Mouse (Mus musculus) erythroblast, adult 5-6 weeks (primary cell): ENCODE results near the gene Tgm5. TPM values are rescaled to one million over a fixed set of nuclear protein-coding genes. Genes with fewer than 3 reads are reported as not detected.
"Not testable (repeated sequence)": the region's sequence is repeated elsewhere in the genome, so short reads cannot be mapped to it uniquely, and the experiment has no call there.

Experiments
- ATAC-seq: replicated peaks from 2 replicates; pipeline ENCODE4 v1.8.0; 2016; ENCODE audit warnings: moderate number of reproducible peaks, mild to moderate bottlenecking, moderate TSS enrichment, inconsistent platforms; ENCODE audit not compliant: poor library complexity, low FRiP score, severe bottlenecking
- total RNA-seq, 2 experiments: library from RNA; stranded (forward) in 1 of 2; stranded (reverse) in 1 of 2; fragments of 150-400 nt in 1 of 2; fragments of 200-764, 138-1000 nt in 1 of 2; gene quantifications; 2 replicates each; pipeline versions ENCODE4 v1.2.3 to v1.2.4; 2015 to 2017; ENCODE audit warnings: low replicate concordance in 2 of 2

The Tgm5 gene
- not detected in 2 replicates for total RNA-seq (2015; ENCODE audit: low replicate concordance)
- total RNA-seq (2017; ENCODE audit: low replicate concordance): not detected in 2 replicates

- no peak for ATAC-seq
These were observed at the start of gene Tgm5 for GRCm38 (mm10) chr2:121085480-121086185. TSS of gene Tgm5 (minus strand) at chr2:121085841.

GRCm38 (mm10) chr2:121132822-121133221 is 47.2 kb upstream of the Tgm5 start:
- no peak for ATAC-seq

- no peak for ATAC-seq
These were observed 43.4 kb upstream of the Tgm5 start for GRCm38 (mm10) chr2:121128865-121129620.

GRCm38 (mm10) chr2:121127536-121127935 is 41.9 kb upstream of the Tgm5 start:
- no peak for ATAC-seq

GRCm38 (mm10) chr2:121126302-121126701 is 40.7 kb upstream of the Tgm5 start:
- not testable (repeated sequence) for ATAC-seq

- no peak for ATAC-seq
These were observed 33.6 kb upstream of the Tgm5 start for GRCm38 (mm10) chr2:121119260-121119659.

GRCm38 (mm10) chr2:121115418-121115817 is 29.8 kb upstream of the Tgm5 start:
- no peak for ATAC-seq

GRCm38 (mm10) chr2:121109695-121110094 is 24.1 kb upstream of the Tgm5 start, which contains the start of gene Tgm7:
TSS of gene Tgm7 (minus strand) at chr2:121109795.
- no peak for ATAC-seq

- ATAC-seq: no peak
These were observed 20.3 kb upstream of the Tgm5 start for GRCm38 (mm10) chr2:121105940-121106339.

- ATAC-seq: peak; percentile 81
These were observed 16.4 kb upstream of the Tgm5 start for GRCm38 (mm10) chr2:121102051-121102450.

GRCm38 (mm10) chr2:121089751-121090150 is 4.1 kb upstream of the Tgm5 start:
- no peak for ATAC-seq

GRCm38 (mm10) chr2:121088507-121088906 is 2.9 kb upstream of the Tgm5 start:
- ATAC-seq: no peak; the same call in 1 of the 2 replicates

- no peak for ATAC-seq
These were observed 3.0 kb downstream of the Tgm5 start for GRCm38 (mm10) chr2:121082626-121083025.

GRCm38 (mm10) chr2:121074747-121075146 is 10.9 kb downstream of the Tgm5 start:
- no peak for ATAC-seq

- no peak for ATAC-seq
These were observed 13.8 kb downstream of the Tgm5 start for GRCm38 (mm10) chr2:121071871-121072270.

GRCm38 (mm10) chr2:121069506-121069905 is 16.1 kb downstream of the Tgm5 start:
- ATAC-seq: no peak

GRCm38 (mm10) chr2:121067116-121067515 is 18.5 kb downstream of the Tgm5 start:
- ATAC-seq: no peak

GRCm38 (mm10) chr2:121061315-121061714 is 24.3 kb downstream of the Tgm5 start:
- ATAC-seq: no peak

- ATAC-seq: no peak
These were observed 27.6 kb downstream of the Tgm5 start for GRCm38 (mm10) chr2:121057997-121058396.

- peak; percentile 87 for ATAC-seq
These were observed 29.7 kb downstream of the Tgm5 start for GRCm38 (mm10) chr2:121055915-121056314.

GRCm38 (mm10) chr2:121054060-121054459 is 31.6 kb downstream of the Tgm5 start:
- ATAC-seq: peak; percentile 81
